Mouse (Mus musculus): ENCODE results near the gene Gpsm2.

- TF ChIP-seq CTCF (conservative IDR thresholded peaks at IDR 0.05 in 1 of 2, IDR thresholded peaks at IDR 0.05 in 1 of 2; ENCODE audit: low read depth in 2 of 2, low read length in 2 of 2) (no peak), CHD2 (IDR thresholded peaks at IDR 0.05; ENCODE audit: low read length) (no peak), SIN3A (IDR thresholded peaks at IDR 0.05; ENCODE audit: low read length) (no peak), E2F4 (IDR thresholded peaks at IDR 0.05; ENCODE audit: insufficient replicate concordance, low read depth, low read length) (no peak), UBTF (IDR thresholded peaks at IDR 0.05; ENCODE audit: low read depth, low read length) (no peak), EP300 (IDR thresholded peaks at IDR 0.05; ENCODE audit: low read length) (no peak), POLR2A (IDR thresholded peaks at IDR 0.05; ENCODE audit: low read depth, low read length) (no peak), ZMIZ1 (IDR thresholded peaks at IDR 0.05; ENCODE audit: low read depth, low read length) (no peak), MAX (IDR thresholded peaks at IDR 0.05; ENCODE audit: low read length) (no peak), RAD21 (IDR thresholded peaks at IDR 0.05; ENCODE audit: low read depth, low read length) (no peak), MAZ (IDR thresholded peaks at IDR 0.05; ENCODE audit: low read depth, low read length) (no peak)
These were observed 23.4 kb downstream of the Gpsm2 start for GRCm38 (mm10) chr3:108698662-108699061.
